Mouse (Mus musculus): ENCODE measurements at regions not wholly inside any gene's neighbourhood (a gene's known extent, or its start where the extent isn't known, plus 50 kb on each side); places are given as distances from the start of the nearest gene placed in this dataset.

GRCm38 (mm10) chr12:21493471-21493870, 76.0 kb upstream of the Ywhaq start:
- intact Hi-C loops (cut with DNase I; ENCODE audit: low total_unique reads): no loop called here
- DNase-seq: no peak

- DNase-seq: no peak
- intact Hi-C loops (cut with DNase I; ENCODE audit: low total_unique reads): no loop called here
Measured at GRCm38 (mm10) chr12:21492549-21493291, 75.3 kb upstream of the Ywhaq start.

- intact Hi-C loops (cut with DNase I; ENCODE audit: low total_unique reads): no loop called here
- DNase-seq: no peak
Measured at GRCm38 (mm10) chr12:21481644-21482043, 64.2 kb upstream of the Ywhaq start.

GRCm38 (mm10) chr12:21480226-21480625, 62.8 kb upstream of the Ywhaq start:
- DNase-seq: no peak
- intact Hi-C loops (cut with DNase I; ENCODE audit: low total_unique reads): no loop called here

- no peak for DNase-seq
- intact Hi-C loops (cut with DNase I; ENCODE audit: low total_unique reads): no loop called here
Measured at GRCm38 (mm10) chr12:21479251-21479650, 61.8 kb upstream of the Ywhaq start.

GRCm38 (mm10) chr12:21476516-21476915, 59.1 kb upstream of the Ywhaq start:
- intact Hi-C loops (cut with DNase I; ENCODE audit: low total_unique reads): no loop called here
- no peak for DNase-seq

- no peak for DNase-seq
- intact Hi-C loops (cut with DNase I; ENCODE audit: low total_unique reads): no loop called here
Measured at GRCm38 (mm10) chr12:21472951-21473710, 55.7 kb upstream of the Ywhaq start.

- DNase-seq: peak; percentile 73
- intact Hi-C loops (cut with DNase I; ENCODE audit: low total_unique reads): no loop called here
Measured at GRCm38 (mm10) chr12:21472487-21472886, 55.0 kb upstream of the Ywhaq start.

GRCm38 (mm10) chr12:21471986-21472385, 54.5 kb upstream of the Ywhaq start:
- DNase-seq: no peak
- intact Hi-C loops (cut with DNase I; ENCODE audit: low total_unique reads): no loop called here

- intact Hi-C loops (cut with DNase I; ENCODE audit: low total_unique reads): no loop called here
- DNase-seq: no peak
Measured at GRCm38 (mm10) chr12:21470286-21470685, 52.8 kb upstream of the Ywhaq start.

All from gastrocnemius, postnatal 14 days (tissue).